Mouse (Mus musculus) olfactory bulb, adult 2 months (tissue): ENCODE results near the gene Nfat5.

Experiments
- CTCF ChIP-seq: fragments of 200-500 bp; IDR thresholded peaks from 2 replicates; pipeline ENCODE4 v1.5.1; 2012; ENCODE audit warnings: low read depth, mild to moderate bottlenecking, low read length, moderate library complexity; ENCODE audit not compliant: insufficient read depth
- POLR2A ChIP-seq: fragments of 200-500 bp; IDR thresholded peaks from 2 replicates; pipeline ENCODE4 v1.6.1; 2012; ENCODE audit warnings: mild to moderate bottlenecking, low read depth, low read length, moderate library complexity; ENCODE audit not compliant: insufficient read depth

DNA sequence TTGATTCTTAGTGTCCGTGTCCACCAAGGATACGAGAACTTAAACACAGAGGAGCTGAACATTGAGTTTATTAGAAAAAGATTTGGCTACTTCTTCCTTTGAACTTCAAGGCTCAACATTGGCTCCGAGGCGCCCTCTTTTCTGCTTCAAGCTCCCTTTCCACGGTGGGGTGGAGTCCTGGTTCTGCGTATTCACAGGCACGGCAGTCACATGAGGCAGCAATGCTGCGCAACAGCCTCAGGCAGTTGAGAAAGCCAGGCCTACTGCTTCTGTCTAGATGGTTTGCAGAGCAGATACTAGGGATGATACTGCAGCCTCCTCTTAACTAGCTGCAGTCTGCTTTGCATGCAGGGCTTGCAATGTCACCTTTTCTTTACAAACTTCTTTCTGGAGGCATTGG, 119.3 kb downstream of the Nfat5 start:
- no peak for TF ChIP-seq POLR2A
- TF ChIP-seq CTCF: no peak
